Mouse (Mus musculus): Measurements from ENCODE around the gene Ppp1r14a. TPM values are rescaled to one million over a fixed set of nuclear protein-coding genes. Genes with fewer than 3 reads are reported as not detected.
A peak's percentile ranks its signal among the peaks of the same experiment; 100 is the strongest.

The Ppp1r14a gene
- polyA plus RNA-seq, 1 experiment from 2014 or later: 5.5 TPM

DNA sequence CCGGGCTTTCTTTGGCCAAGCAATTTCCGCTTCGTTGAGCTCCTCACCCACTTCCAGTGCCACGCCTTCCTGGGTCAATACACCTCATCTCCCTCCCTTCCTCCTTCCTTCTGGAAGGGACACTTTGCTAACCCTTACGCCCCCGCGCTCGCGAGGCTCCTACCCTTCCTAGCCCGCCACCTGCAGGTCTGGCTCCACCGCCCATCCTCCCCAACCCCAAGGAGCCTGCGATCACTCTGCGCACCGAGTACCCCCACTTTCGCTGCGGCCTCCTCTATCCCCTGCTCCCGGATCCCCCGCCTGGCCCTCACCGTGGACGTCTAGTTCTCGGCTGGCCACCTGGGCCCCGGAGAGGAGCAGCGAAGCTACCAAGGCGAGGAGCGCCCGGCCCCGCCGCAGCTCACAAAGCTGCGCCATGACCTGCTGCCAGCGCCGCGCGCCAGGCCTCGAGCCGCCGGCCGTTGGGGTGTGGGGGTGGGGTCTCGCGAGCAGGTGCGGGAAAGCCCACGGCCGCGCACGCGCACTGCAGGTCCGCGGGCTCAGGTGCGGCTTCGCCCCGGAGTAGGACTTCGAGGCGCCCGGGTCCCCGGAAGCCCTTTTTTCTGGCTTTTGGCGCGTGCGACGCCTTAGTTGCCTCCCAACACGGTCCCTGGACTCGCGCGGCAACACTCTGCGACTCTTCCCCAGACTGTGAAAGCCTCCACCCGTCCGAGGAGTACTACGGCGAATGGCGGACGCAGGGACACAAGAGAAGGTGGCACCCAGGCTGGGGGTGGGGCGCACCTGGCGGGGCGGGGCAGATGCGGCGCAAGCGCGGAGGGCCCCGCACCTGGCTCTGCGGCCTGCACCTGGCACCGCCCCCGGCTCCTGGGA, 7.7 kb upstream of the Ppp1r14a start, which contains the start of gene Spint2:
Gene Spint2, minus strand, starts transcription at position 712 of the 873 bp plus-strand sequence.
- Histone ChIP-seq H3K9me3 (ENCODE audit: low read length) (no peaks in the 10 kb centered on the region), H3K9ac (replicated peaks) (peak within 1 kb of the TSS; percentile 75), H3K4me1 (ENCODE audit: insufficient read depth) (peaks cover 10% of the 10 kb centered on the region; the same call in 1 of the 2 replicates), H3K27me3 (ENCODE audit: insufficient read depth, low read length) (0 out of 2 replicates have a peak, but pooled peaks cover 7% of the 10 kb centered on the region), H3K36me3 (replicated peaks; ENCODE audit: insufficient read depth, low read length) (no peaks in the 10 kb centered on the region), H3K27ac (ENCODE audit: low read depth) (peak within 1 kb of the TSS; percentile 73), H3K4me2 (ENCODE audit: low read depth, low read length) (peak within 1 kb of the TSS; percentile 88), H3K4me3 (ENCODE audit: low read depth, low read length) (peak within 1 kb of the TSS; percentile 70)
- peak; percentile 87 for DNase-seq
- peak; percentile 29; the same call in 1 of the 2 replicates for TF ChIP-seq CTCF (IDR thresholded peaks at IDR 0.05; ENCODE audit: low read depth)
- no peak for TF ChIP-seq EP300 (IDR thresholded peaks at IDR 0.05; ENCODE audit: low read depth)
- 3% methylated on average over 59 of the region's 80 CpGs for WGBS (ENCODE audit: insufficient replicate concordance)
- peak; percentile 94 for ATAC-seq

DNA sequence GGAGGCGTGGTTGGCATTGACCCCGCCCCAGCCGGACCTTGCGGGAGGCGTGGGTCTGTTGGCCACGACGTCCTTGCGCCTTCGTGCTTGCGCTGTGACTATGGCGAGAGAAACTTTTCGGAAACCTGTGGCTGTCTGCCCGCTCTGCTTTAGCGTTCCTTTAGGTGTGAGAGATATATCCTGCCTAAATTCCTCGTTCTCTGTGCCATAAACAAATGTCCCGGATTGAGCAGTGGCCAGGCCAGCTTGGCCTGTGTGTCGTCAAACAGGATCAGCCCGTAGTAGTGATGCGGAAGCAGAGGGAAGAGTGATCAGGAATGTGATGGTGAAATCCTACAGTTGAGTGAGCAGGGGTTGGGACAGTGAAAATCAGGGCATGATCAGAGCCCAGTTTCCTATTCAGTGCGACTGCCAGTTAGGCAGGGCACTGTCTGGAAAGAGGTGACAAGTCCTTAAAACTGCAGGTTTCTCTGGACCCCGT, 7.0 kb upstream of the Ppp1r14a start:
- 11% methylated on average over 21 of the region's 21 CpGs for WGBS (ENCODE audit: insufficient replicate concordance)
- H3K4me2 ChIP-seq (ENCODE audit: low read depth, low read length): peak overlapping the region; percentile 88
- peaks cover 10% of the 10 kb centered on the region; the same call in 1 of the 2 replicates for H3K4me1 ChIP-seq (ENCODE audit: insufficient read depth)
- TF ChIP-seq CTCF (IDR thresholded peaks at IDR 0.05; ENCODE audit: low read depth) (no peak), EP300 (IDR thresholded peaks at IDR 0.05; ENCODE audit: low read depth) (no peak)
- no peaks in the 10 kb centered on the region for H3K36me3 ChIP-seq (replicated peaks; ENCODE audit: insufficient read depth, low read length)
- DNase-seq (no peak), ATAC-seq (peak; percentile 64)
- H3K27me3 ChIP-seq (ENCODE audit: insufficient read depth, low read length): 0 out of 2 replicates have a peak, but pooled peaks cover 7% of the 10 kb centered on the region
- H3K9ac ChIP-seq (replicated peaks): peak overlapping the region; percentile 75
- peak overlapping the region; percentile 70 for H3K4me3 ChIP-seq (ENCODE audit: low read depth, low read length)
- peak overlapping the region; percentile 73; the same call in 1 of the 2 replicates for H3K27ac ChIP-seq (ENCODE audit: low read depth)
- H3K9me3 ChIP-seq (ENCODE audit: low read length): no peaks in the 10 kb centered on the region

DNA sequence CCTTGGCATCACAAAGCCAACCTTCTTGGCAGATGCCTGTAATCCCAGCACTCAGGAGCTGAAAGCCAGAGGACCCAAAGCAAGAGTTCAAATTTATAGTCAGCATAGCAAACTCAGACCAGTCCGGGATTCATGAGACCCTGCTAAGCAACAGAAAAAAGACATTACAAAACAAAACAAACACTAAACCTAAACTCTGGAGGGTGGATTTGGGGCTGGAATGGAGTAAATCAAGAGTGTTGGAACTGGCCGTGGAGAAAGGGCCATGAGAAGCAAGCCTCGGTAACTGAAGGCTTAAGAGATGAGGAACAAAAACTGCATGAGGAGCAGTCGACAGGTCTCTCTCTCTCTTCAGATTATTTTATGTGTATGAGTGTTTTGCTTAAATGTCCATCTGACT, 5.2 kb upstream of the Ppp1r14a start:
- Histone ChIP-seq H3K4me1 (ENCODE audit: insufficient read depth) (peaks cover 13% of the 10 kb centered on the region), H3K36me3 (replicated peaks; ENCODE audit: insufficient read depth, low read length) (no peaks in the 10 kb centered on the region), H3K4me3 (ENCODE audit: low read depth, low read length) (no peak overlapping the region), H3K27me3 (ENCODE audit: insufficient read depth, low read length) (0 out of 2 replicates have a peak, but pooled peaks cover 7% of the 10 kb centered on the region), H3K9ac (replicated peaks) (no peak overlapping the region), H3K27ac (ENCODE audit: low read depth) (no peak overlapping the region), H3K9me3 (ENCODE audit: low read length) (no peaks in the 10 kb centered on the region), H3K4me2 (ENCODE audit: low read depth, low read length) (no peak overlapping the region)
- TF ChIP-seq EP300 (IDR thresholded peaks at IDR 0.05; ENCODE audit: low read depth): no peak
- TF ChIP-seq CTCF (IDR thresholded peaks at IDR 0.05; ENCODE audit: low read depth): no peak
- ATAC-seq: no peak
- 70% methylated on average over 4 of the region's 4 CpGs for WGBS (ENCODE audit: insufficient replicate concordance)
- DNase-seq: no peak

DNA sequence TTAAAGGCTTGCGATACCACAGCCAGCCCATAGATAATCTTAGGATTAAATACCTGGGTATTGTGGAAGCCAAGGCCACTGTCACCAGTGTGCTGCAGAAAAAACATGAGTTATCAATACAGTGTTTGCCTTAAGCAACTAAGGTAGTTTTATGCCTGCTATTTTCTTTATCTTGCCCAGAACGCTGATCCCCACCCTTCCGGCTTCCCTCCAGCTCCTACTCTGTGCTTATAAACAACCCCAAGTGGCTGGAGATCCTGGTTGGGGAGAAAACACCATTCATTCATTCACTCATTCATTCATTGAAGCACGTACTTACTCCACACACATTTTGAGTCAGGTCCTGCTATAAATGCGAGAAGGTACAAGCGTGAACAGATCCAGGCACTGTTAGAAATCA, 4.6 kb upstream of the Ppp1r14a start:
- Histone ChIP-seq H3K9me3 (ENCODE audit: low read length) (no peaks in the 10 kb centered on the region), H3K4me2 (ENCODE audit: low read depth, low read length) (no peak overlapping the region), H3K4me1 (ENCODE audit: insufficient read depth) (peaks cover 20% of the 10 kb centered on the region), H3K27me3 (ENCODE audit: insufficient read depth, low read length) (0 out of 2 replicates have a peak, but pooled peaks cover 9% of the 10 kb centered on the region), H3K27ac (ENCODE audit: low read depth) (no peak overlapping the region), H3K4me3 (ENCODE audit: low read depth, low read length) (no peak overlapping the region), H3K36me3 (replicated peaks; ENCODE audit: insufficient read depth, low read length) (no peaks in the 10 kb centered on the region), H3K9ac (replicated peaks) (no peak overlapping the region)
- WGBS (ENCODE audit: insufficient replicate concordance): 84% methylated on average over 6 of the region's 6 CpGs
- TF ChIP-seq CTCF (IDR thresholded peaks at IDR 0.05; ENCODE audit: low read depth) (no peak), EP300 (IDR thresholded peaks at IDR 0.05; ENCODE audit: low read depth) (no peak)
- DNase-seq (no peak), ATAC-seq (no peak)

DNA sequence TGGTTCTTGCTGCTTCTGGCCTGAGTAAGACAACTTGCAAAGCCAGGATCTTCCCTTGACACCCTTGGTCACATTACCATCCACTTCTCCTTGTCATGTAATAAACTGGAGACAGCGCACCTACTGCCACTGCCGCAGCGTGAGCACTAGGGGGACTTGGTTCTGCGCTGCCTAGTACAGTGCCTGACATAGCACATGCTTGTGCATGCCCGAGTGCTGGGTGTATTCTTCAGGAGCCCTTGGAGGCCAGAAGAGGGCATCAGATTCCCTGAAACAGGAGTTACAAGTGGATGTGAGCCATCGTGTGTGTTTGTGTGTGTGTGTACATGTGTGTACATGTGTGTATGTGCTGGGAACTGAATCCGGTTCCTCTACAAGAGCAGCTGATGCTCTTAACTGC, 1.6 kb upstream of the Ppp1r14a start:
- no peak overlapping the region for H3K27ac ChIP-seq (ENCODE audit: low read depth)
- no peaks in the 10 kb centered on the region for H3K36me3 ChIP-seq (replicated peaks; ENCODE audit: insufficient read depth, low read length)
- H3K4me3 ChIP-seq (ENCODE audit: low read depth, low read length): no peak overlapping the region
- ATAC-seq (no peak), DNase-seq (no peak)
- H3K4me2 ChIP-seq (ENCODE audit: low read depth, low read length): no peak overlapping the region
- TF ChIP-seq CTCF (IDR thresholded peaks at IDR 0.05; ENCODE audit: low read depth): 0 out of 2 replicates have a peak, but pooled peaks have one; percentile 21
- no peak for TF ChIP-seq EP300 (IDR thresholded peaks at IDR 0.05; ENCODE audit: low read depth)
- 0 out of 2 replicates have a peak, but pooled peaks cover 7% of the 10 kb centered on the region for H3K27me3 ChIP-seq (ENCODE audit: insufficient read depth, low read length)
- WGBS (ENCODE audit: insufficient replicate concordance): 84% methylated on average over 7 of the region's 7 CpGs
- H3K4me1 ChIP-seq (ENCODE audit: insufficient read depth): peaks cover 22% of the 10 kb centered on the region
- H3K9me3 ChIP-seq (ENCODE audit: low read length): no peaks in the 10 kb centered on the region
- no peak overlapping the region for H3K9ac ChIP-seq (replicated peaks)

DNA sequence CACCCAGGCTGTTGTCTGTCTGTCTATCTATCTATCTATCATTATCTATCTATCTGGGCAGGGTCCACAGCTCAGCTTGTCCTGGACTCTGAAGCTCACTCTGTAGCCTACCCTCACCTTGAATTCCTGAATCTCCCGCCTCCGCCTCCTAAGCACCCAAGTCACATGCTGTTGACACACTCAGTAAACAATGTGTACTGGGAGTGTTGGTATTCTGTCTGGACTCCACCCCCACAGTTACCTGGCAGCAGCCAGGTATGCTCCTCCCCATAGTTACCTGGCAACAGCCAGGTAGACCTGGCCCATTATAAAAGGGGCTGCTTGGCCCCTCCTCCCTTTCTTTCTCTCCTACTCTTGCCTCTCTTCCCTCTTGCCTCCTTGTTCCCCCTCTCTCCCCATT, 1.0 kb upstream of the Ppp1r14a start:
- DNase-seq: no peak
- no peak for TF ChIP-seq CTCF (IDR thresholded peaks at IDR 0.05; ENCODE audit: low read depth)
- TF ChIP-seq EP300 (IDR thresholded peaks at IDR 0.05; ENCODE audit: low read depth): no peak
- H3K36me3 ChIP-seq (replicated peaks; ENCODE audit: insufficient read depth, low read length): no peaks in the 10 kb centered on the region
- peak; percentile 3; the same call in 1 of the 2 replicates for ATAC-seq
- H3K27me3 ChIP-seq (ENCODE audit: insufficient read depth, low read length): 0 out of 2 replicates have a peak, but pooled peaks cover 7% of the 10 kb centered on the region
- H3K4me2 ChIP-seq (ENCODE audit: low read depth, low read length): no peak overlapping the region
- H3K27ac ChIP-seq (ENCODE audit: low read depth): no peak overlapping the region
- H3K4me1 ChIP-seq (ENCODE audit: insufficient read depth): peaks cover 22% of the 10 kb centered on the region
- no peaks in the 10 kb centered on the region for H3K9me3 ChIP-seq (ENCODE audit: low read length)
- no peak overlapping the region for H3K9ac ChIP-seq (replicated peaks)
- WGBS (ENCODE audit: insufficient replicate concordance): 85% methylated on average over 2 of the region's 2 CpGs
- H3K4me3 ChIP-seq (ENCODE audit: low read depth, low read length): no peak overlapping the region

All from liver, postnatal 0 days (tissue).